Mouse (Mus musculus): ENCODE data around the gene Fhad1.
"Not testable (repeated sequence)": the region's sequence is repeated elsewhere in the genome, so short reads cannot be mapped to it uniquely, and the experiment has no call there.

Fhad1 gene

DNA sequence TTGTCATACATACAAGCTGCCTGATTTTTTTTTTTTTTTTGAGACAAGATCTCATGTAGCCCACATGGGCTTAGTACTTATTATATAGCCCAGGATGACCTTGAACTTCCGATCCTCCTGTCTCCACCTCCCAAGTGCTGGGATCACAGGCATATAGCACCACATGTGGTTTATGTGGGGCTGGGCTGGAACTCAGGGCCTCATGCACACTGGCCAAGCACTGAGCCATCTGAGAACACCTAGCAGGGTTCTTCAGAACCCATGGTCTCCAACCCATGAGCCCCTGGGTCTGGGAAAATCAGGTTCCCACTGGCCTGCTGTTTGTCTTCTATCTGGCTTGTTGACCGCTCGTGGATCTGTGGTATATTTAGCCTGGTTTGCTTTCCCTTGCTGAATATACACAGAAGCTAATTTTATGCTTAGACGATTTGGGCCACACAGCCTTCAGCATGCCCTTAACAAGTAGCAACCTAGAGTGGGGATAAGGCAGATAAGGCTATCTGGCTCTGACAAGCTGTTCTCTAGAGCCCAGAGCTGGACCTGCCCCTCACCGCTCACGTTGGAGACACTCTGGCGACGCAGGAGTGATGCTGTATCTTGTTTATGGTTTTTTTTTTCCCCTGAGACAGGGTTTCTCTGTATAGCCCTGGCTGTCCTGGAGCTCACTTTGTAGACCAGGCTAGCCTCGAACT lies 24.9 kb upstream of the Fhad1 start:
- DNase-seq: no peak

DNA sequence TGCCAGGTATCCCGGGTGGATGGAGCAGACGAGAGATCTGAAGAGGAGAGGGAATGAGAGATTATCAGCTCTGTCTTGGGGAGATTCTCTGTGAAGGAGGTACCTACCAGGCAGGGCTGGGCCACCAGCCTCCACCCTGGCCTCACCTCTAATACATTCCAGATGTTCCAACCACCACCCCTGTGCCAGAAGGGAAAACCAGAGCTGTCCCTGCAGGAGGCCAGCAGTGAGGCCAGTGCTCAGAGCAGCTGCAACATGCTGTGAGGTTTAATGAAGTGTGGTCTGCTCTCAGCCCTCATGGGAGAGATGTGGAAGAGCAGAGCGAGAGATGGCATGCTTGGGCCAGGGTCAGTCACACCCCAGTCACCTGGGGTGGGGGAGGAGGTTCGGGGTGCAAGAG lies 23.0 kb upstream of the Fhad1 start:
- no peak for DNase-seq

DNA sequence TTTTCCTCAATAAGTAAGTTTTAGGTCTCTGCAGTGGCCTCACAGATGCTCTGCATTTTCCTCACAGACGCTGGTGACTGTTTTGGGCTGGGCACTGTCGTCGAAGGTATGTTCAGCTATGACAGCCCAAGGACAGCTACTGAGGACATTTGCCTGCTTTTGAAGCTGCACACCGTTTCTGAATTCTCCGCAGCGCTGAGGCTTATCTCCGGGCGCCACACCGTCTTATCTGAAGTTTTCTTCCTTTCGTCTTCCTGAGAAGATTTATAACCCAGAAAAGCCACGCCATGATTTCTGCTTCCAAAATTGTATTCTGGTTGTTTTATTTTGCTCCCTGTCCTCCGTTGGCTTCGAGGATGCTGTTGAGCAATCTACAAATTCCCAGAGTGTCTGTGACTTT lies 13.7 kb upstream of the Fhad1 start:
- no peak for DNase-seq

DNA sequence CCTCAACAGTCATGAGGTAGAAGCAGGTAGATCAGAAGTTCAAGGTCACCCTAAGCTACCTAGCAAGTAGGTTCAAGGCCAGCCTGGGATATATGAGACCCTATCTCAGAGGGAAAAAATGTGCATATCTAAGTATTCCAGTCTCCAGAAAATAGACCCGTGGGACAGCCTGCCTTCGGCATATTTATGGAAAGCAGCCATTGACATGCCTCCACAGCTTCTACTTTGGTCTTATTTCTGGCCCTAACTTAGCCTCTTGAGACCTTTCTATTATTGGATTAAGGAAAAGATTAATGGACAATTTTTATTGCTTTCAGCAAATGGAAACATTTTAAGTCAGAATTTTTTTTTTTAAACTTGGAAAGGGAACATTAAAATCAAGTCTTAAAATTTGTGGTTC lies 12.1 kb upstream of the Fhad1 start:
- DNase-seq: no peak

DNA sequence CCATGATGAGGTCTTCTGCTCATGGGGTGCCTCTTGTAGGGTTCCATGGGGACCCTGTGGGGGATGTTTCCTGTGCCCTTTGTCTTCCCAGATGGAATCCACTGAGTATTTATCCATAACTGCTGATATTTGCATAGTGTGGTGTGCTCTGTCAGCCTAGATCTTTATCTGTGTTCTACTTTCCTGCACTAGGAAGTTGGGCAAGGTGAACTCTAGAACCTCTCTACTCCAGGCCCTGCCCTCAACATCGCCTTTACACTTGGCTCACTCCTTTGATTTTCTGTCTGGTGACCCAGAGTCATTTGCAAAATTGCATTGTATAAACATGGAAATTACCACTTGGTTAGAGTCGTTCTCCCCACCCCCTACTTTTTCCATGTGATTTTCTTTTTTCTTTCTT lies 9.7 kb upstream of the Fhad1 start:
- no peak for DNase-seq

DNA sequence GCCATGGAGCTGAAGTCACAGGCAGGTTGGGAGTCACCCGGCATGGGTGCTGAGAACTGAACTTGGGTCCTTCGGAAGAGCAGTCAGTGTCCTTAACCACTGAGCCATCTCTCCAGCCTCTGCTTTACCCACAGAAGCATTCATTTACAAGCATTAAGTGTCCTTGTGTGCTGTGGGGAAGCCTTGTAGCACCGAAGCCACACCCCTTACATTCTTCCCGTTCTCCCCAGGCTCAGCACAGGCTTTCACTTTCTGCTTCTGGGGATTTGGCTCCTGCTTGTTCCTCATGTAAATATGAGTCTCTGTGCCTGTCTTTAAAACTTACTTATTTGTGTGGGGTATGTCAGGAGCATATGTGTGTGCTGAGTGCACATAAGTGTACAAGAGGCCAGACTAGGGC lies 8.3 kb upstream of the Fhad1 start:
- DNase-seq: no peak

DNA sequence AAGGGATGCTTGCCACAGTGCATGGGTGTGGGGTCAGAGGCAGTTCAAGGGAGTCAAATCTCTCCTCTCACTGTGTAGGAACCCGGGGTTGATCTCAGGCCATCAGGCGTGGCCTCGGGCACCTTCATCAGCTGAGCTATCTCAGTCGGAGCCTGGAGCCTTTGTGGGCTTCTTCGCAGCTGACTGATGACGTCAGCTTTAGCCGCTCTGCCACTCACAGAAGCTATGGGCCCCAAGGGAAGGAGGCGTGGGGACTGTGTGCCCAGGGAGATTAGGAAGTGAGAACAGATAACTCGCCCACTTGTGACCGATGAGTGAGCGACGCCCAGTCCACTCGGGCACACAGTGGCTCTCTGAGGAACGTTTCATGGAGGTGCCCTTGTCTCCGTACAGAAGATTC lies 2.8 kb upstream of the Fhad1 start:
- DNase-seq: no peak

DNA sequence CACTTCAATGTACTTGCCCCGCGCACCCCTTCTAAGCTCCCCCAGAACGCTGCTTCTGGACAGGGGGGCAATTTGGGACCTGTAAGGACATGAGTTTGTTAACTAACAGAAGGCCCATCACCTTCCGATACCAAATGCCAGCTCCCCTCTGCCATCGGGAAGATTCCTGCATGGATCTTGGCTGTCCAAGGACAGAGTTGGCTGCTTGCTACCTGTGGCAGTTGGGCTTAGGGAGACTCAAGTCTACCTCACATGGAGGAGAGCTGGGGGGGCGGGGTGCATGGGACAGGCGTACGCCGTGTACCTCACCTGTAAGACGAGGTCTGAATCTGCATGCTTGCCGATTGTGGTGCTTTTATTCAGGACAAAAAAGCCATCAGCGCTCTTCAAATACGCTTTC lies 3.6 kb downstream of the Fhad1 start:
- DNase-seq: no peak

DNA sequence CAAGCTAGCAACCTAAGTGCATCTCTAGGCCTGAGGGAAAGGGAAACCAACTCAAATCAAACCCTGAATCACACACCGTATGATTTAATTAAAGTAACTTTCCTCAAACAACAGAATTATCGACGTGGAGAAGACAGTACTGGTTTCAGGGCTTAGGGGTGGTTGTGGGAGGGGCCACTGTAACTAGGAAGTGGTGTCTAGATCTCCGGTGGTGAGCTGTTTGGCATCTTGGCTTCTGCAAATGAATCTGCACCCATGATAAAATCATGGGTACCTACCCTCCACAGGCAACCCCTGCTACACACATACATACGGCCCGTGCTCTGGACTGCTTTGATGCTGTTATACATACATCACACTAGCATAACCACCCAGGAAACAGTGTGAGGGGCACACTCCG lies 4.4 kb downstream of the Fhad1 start:
- DNase-seq: no peak

DNA sequence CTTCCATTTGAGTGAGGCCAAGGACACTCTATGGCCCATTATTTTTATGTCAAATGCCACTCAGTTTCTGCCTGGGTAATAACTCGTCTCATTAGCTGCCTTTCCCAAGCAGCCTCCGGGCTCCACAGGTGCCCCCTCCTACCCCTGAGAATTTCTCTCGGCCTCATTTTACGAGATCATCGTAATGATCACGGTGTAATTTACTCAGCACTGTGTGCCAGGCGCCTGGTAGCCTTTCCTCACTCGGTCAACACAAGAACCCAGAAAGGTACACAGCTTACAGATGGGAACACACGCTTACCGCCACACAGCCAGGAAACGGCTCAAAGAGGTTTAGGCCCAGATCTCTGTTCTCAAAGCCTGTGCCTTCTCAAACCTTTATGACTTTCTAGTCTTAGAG lies 6.7 kb downstream of the Fhad1 start:
- no peak for DNase-seq

DNA sequence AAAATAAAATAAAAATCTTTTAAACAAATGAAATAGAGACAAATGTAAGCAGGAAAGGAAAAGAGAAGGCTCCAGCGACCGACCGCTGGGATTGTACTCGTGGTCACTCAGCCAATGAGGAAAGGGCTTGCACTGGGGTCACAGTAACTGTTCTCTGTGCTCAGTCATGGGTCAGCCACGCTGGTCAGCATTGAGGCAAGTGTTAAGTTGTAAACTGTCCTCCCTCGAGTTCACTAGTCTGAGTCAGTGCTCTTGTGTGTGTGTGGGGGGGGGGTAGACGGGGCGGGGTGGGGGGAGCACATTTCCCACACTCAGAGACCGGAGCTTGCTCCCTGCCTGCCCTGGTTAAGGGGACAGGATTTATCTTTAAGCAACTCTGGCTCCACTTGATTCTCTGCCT lies 14.3 kb downstream of the Fhad1 start:
- DNase-seq: no peak

DNA sequence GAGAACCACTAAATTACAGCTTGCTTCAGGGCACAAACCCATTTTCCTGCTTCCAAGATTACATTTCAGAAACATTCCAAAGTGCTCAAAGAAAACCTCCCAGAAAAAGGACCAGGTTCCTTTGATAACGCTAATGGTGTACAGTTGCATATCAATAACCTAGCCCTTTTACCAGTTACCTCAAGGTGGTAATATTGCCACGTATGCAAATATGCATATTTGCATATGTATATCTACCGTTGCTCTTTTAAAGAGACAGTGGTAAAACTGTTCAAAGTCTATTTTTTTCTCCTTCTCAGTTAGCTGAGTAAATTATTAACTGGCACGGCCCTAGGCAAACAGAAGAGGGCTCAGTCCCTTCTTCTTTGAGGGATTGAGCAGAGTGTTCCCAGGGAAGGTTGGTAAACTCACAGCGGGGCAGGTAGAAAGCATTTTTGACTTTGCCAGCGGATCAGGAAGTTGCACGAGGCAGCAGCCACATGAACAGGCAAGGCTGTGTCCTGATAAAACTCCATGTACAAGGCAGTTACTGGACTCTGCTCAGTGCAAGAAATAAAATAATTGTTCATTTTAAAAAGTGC lies 15.3 kb downstream of the Fhad1 start:
- DNase-seq: no peak

DNA sequence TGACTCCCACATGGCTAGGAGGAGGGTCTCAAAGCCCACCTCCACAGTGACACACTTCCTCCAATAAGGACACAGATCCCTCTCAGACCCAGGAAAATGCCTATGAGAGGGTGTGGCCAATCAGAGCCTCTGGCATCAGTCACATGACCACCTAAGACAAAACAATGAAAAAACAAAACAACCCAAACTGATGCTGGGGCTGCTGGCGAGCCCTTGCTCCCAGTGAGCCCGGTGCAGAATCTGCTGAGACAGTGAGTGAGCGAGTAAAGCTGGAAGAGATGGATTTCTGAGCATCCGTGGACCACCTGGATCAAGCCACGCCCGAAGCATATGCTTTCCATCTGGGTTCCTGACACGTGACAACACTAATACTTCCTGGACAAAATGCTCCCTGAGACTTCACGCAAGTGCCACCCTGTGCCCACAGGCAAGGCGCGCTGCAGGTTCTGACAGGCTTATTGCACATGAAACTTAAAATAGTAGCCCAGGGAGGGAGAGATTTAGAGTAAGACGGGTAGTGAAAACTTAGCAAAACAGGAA lies 16.5 kb downstream of the Fhad1 start:
- no peak for DNase-seq

DNA sequence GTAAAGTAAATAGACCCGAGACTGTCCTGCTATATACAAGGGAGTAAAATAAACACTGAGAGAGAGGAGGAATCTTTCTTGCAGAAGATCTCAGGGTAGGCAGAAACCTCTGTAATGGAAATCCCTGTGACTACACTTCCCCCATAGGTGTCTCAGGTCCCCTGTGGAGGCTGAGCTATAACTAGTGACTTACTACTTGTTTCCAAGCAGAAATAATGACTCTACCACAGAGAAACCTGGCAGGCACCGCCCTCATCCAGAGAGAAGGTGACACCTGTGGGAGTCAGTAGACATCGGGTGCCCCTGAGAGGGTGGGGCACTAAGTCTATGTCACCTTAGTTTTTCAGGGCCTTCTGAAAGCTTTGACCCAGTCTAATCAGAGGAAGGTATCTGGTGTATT lies 18.0 kb downstream of the Fhad1 start:
- no peak for DNase-seq

DNA sequence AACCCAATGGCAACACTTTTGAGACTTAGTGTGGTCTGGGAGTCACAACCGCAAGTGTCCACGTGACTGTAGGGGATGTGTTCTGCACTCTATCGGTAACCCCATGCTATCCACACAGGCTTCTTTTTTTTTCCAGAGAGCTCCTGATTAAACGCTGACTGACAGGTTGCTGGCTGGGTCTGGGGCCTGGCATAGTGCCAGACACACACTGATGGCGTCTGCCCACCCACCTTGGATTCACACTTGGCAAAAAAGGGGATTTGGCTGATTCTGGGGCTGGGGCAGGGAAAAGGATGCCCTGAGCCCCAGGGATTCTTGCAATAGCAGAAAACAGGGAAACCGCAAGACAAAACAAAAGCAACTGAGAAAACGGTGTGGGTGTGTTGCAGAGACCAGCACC lies 18.8 kb downstream of the Fhad1 start:
- DNase-seq: no peak

DNA sequence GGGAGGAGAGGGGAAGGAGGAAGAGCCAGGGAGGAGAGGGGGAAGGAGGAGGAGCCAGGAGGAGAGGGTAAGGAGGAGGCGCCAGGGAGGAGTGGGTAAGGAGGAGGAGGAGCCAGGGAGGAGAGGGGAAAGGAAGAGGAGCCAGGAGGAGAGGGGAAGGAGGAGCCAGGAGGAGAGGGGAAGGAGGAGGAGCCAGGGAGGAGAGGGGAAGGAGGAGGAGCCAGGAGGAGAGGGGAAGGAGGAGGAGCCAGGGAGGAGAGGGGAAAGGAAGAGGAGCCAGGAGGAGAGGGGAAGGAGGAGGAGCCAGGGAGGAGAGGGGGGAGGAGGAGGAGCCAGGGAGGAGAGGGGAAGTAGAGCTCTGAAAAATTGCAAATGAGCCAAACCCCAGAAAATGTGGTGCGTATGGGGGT lies 20.8 kb downstream of the Fhad1 start:
- not testable (repeated sequence) for DNase-seq

DNA sequence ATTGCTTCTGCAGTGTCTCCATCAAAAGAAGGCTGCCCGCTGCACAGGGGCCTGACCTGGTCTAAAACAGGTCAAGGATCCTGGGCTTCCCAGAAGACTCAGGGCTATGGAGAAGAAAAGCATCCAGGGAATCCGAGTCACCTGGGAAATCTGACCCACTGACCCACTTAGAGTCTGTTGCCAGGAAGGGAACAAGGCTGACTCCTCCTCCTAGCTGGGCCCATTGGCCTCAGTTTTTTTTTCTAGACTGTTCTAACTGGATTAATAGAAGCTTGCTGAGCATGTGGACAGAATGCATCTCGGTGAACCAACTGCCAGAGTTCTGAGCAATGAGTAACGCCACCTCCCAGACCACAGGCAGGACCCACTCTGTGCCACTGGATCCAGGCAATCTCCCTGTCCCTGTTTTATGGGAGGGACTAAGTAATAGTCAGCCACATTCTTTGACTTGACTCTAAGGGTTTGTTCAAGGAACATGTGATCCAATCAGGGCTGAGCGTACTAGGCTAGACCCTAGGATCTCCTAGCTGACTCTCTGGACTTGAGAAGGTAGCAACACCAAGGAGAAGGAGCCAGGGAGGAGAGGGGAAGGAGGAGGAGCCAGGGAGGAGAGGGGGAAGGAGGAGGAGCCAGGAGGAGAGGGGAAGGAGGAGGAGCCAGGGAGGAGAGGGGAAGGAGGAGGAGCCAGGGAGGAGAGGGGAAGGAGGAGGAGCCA lies 21.4 kb downstream of the Fhad1 start:
- no peak for DNase-seq

DNA sequence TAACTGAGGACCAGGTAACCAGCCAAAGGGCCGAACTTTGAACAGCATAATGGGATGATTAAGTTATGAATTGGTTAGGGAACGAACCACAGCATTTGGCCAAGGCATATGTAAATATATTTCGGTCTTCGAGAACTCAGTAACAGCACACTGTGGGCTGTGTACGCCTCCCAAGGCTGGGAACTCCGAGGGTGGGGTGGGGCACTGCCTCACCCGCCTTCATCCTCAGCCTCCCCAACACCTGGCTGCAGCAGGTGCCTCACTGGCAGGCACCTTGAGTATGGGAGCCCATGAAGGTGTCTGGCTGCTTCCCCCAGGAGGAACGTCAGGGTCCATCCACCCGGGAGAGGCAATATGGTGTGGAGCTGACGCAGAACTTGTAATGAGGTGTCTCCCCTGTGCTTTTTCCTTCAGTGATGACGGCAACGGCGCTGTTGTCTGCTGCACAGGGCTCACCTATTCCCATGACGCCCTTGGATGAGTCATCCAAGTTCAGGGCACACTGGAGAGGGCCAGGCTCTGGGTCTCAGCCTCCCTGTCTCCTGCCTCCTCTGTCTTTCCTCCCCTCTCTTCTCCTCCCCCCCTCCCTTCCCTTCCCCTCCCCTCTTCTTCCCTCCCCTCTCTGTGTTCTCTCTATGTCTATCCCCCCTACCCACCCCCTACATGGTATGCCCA lies 22.2 kb downstream of the Fhad1 start:
- DNase-seq: no peak

DNA sequence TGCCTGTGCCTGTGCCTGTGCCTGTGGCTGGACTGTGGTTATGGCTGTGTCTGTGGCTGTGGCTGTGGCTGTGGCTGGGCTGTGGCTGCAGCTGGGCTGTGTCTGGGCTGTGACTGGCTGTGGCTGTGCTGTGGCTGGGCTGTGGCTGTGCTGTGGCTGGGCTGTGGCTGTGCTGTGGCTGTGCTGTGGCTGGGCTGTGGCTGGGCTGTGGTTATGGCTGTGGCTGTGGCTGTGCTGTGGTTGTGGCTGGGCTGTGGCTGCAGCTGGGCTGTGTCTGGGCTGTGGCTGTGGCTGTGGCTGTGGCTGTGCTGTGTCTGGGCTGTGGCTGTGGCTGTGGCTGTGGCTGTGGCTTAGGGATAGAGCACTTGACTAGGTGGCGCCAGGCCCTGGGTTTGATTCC lies 26.7 kb downstream of the Fhad1 start:
- no peak for DNase-seq

DNA sequence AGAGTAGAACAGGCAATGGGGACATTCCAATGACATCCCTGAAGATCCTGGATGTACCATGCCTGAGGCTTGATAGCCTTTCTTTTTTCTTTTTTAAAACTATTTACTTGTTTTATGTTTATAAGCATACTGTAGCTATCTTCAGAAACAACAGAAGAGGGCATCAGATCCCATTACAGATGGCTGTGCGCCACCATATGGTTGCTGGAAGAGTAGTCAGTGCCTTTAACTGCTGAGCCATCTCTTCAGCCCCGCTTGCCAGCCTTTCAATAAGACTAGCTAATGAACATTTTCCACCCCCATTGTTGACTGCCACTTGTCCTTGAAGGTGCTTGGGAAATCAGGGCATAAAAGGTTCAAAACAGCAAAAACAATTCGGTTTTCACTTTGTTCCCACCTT lies 31.2 kb downstream of the Fhad1 start:
- no peak for DNase-seq

DNA sequence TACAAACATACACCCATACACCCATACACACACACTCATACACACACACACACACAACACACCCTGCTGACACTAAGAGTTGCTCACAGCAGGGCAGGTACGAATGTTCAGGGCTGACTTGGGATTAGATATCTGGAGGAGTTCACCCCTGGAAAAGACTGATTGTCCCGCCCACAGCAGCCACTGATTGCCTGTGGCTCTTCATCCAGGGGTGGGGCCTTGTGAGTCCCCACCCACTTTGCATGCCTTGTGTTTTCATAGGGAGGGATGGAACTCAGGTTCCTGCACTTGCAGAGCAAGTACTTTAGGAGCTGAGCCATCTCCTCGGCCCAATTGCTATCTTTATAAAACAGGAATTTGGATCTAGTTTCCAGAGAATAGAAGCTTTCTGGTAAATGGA lies 33.4 kb downstream of the Fhad1 start:
- DNase-seq: no peak

DNA sequence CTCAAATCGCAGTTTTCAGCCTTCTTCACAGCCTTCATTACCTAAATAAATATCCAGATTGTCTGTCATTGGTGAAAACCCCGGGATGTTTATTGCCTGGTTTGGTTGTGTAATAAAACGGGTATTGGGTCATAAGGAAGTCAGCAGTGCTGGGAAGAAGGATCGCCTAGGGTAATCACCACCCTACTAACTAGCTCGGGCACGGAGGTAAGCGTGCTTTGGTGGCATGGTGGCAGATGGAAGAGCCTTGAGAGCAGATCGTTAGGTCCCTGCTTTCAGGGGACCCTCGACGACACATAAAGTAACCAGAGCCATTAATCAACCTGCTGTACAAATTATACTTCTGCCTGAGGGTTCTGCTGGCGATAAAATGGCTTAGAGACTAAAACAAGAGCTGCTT lies 36.3 kb downstream of the Fhad1 start:
- no peak for DNase-seq

DNA sequence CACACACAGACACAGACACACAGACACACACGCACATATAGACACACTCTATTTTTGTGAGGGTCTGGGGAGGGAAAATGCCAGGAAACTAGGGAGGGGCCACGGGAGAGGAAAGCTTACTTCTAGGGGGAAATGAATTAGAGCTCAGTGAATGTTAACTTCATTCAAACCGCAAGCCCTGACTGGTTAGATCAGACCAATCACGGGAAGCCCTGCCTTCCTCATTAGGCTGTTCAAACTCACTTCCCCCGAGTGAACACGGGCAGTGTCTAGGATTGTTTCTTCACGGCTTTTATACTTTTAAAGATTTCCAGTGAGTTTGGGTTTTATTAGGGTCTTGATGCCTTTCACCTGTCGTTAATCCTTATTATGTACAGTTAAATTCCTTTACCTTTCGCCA lies 37.5 kb downstream of the Fhad1 start:
- no peak for DNase-seq

DNA sequence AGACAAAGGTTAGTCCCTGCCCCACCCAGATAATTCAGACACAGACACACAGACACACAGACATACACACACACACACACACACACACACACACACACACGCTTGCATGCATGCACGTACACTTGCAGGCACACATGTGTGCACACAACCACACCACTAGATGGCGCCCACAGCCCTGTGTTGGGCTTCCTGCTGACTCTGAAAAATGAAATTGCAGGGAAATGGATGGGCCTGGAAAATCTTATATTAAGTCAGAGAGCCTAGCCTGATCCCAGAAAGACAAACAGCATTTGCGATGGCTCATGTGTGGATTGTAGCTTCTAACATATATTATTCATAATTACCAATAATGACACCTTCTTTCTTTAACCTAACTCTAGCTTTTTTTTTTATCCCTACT lies 38.7 kb downstream of the Fhad1 start:
- DNase-seq: no peak
